Comparison of ENCODE assay signal across 16 mouse cellular contexts in genomic region chr11:95393500-95393816, GRCm38 (mm10). TPM values are rescaled to one million over a fixed set of nuclear protein-coding genes. Genes with fewer than 3 reads are reported as not detected.
DNase-seq lines count a peak whose midpoint lies in the region; ATAC-seq and TF ChIP-seq lines count a peak whose summit lies in the region.
"Had no signal": no experiment of that assay in that cellular context is flagged by ENCODE, and none has a peak within 500 bp of the region (broad histone marks: within the 10 kb centered on the region; RNA-seq: fewer than 3 reads in every experiment).

No protein-coding gene starts in this region.

- H3K4me1 ChIP-seq in forebrain, embryonic 13.5 days, result peaks cover 14% of the 10 kb centered on the region; the same call in 1 of the 2 replicates
- no peaks in the 10 kb centered on the region for H3K4me1 ChIP-seq in forebrain, embryonic 11.5 days (replicated peaks; ENCODE audit: control insufficient read depth, insufficient read depth, low read length)
- H3K4me1 ChIP-seq in thymus, adult 2 months (replicated peaks; ENCODE audit: control insufficient read depth, insufficient read depth, low read length), result peaks cover 21% of the 10 kb centered on the region
- no peaks in the 10 kb centered on the region for H3K4me1 ChIP-seq in forebrain, postnatal 0 days (ENCODE audit: insufficient read depth)
- H3K4me1 ChIP-seq: intestine, embryonic 15.5 days had no signal

- ATAC-seq in forebrain, embryonic 13.5 days, result no peak
- ATAC-seq in forebrain, embryonic 11.5 days (replicated peaks; ENCODE audit: low FRiP score), result no peak
- ATAC-seq in forebrain, postnatal 0 days, result no peak
- ATAC-seq: activated CD4-positive, CD25-positive, alpha-beta regulatory T cell, adult 4 months; intestine, embryonic 15.5 days; midbrain, embryonic 13.5 days had no signal

- 37% methylated on average over 5 of the region's 5 CpGs for WGBS in forebrain, embryonic 13.5 days
- 35% methylated on average over 5 of the region's 5 CpGs for WGBS in forebrain, embryonic 11.5 days
- WGBS in thymus, adult 2 months, result 32% methylated on average over 5 of the region's 5 CpGs
- WGBS in forebrain, postnatal 0 days, result 29% methylated on average over 5 of the region's 5 CpGs

- H3K9ac ChIP-seq in forebrain, embryonic 13.5 days, result no peak overlapping the region
- H3K9ac ChIP-seq in forebrain, embryonic 11.5 days (ENCODE audit: low read length), result no peak overlapping the region
- no peak overlapping the region for H3K9ac ChIP-seq in forebrain, postnatal 0 days
- H3K9ac ChIP-seq: intestine, embryonic 15.5 days; midbrain, embryonic 13.5 days had no signal

- DNase-seq in forebrain, embryonic 11.5 days (ENCODE audit: low spot score), result no peak
- DNase-seq in thymus, adult 2 months, result no peak
- DNase-seq in thymus, postnatal 4 days, result no peak
- DNase-seq in forebrain, postnatal 0 days, result no peak
- DNase-seq in natural killer cell, adult 2 months (ENCODE audit: low spot score in 2 of 2), result no peak
- no peak for DNase-seq in right cerebral cortex, adult 18-20 months
- DNase-seq in adrenal gland, postnatal 25 days, result no peak
- DNase-seq: gastrocnemius, postnatal 36 days; kidney, postnatal 36 days; lung, postnatal 10 days; retina, postnatal 1 day had no signal

- 0 out of 2 replicates have a peak overlapping the region, but pooled peaks have one; percentile 55 for H3K27ac ChIP-seq in forebrain, embryonic 13.5 days
- no peak overlapping the region for H3K27ac ChIP-seq in forebrain, embryonic 11.5 days (ENCODE audit: low read depth, low read length)
- peak overlapping the region; percentile 88 for H3K27ac ChIP-seq in thymus, adult 2 months (ENCODE audit: control insufficient read depth, insufficient read depth, low read length)
- peak overlapping the region; percentile 57; the same call in 1 of the 2 replicates for H3K27ac ChIP-seq in forebrain, postnatal 0 days (ENCODE audit: low read depth, low read length)
- H3K27ac ChIP-seq: intestine, embryonic 15.5 days; midbrain, embryonic 13.5 days had no signal

- no peak overlapping the region for H3K4me2 ChIP-seq in forebrain, embryonic 13.5 days
- H3K4me2 ChIP-seq in forebrain, embryonic 11.5 days (ENCODE audit: low read depth, low read length, severe bottlenecking), result no peak overlapping the region
- no peak overlapping the region for H3K4me2 ChIP-seq in forebrain, postnatal 0 days (ENCODE audit: low read depth)
- H3K4me2 ChIP-seq: intestine, embryonic 15.5 days; liver, embryonic 11.5 days; midbrain, embryonic 13.5 days had no signal

- no peak overlapping the region for H3K4me3 ChIP-seq in forebrain, embryonic 13.5 days
- no peak overlapping the region for H3K4me3 ChIP-seq in forebrain, embryonic 11.5 days (ENCODE audit: low read depth, low read length)
- H3K4me3 ChIP-seq in thymus, adult 2 months (ENCODE audit: control insufficient read depth, insufficient read depth, low read length), result no peak overlapping the region
- no peak overlapping the region for H3K4me3 ChIP-seq in forebrain, postnatal 0 days (ENCODE audit: low read depth, low read length)
- H3K4me3 ChIP-seq: intestine, embryonic 15.5 days; midbrain, embryonic 13.5 days had no signal

- no peak for TF ChIP-seq POLR2A in thymus, adult 2 months (IDR thresholded peaks at IDR 0.05; ENCODE audit: control insufficient read depth, extremely low read depth, insufficient read depth, low read length, poor library complexity)

- no peak for TF ChIP-seq CTCF in thymus, adult 2 months (IDR thresholded peaks at IDR 0.05; ENCODE audit: borderline replicate concordance, control insufficient read depth, extremely low read depth, insufficient read depth, low read length, poor library complexity)
- TF ChIP-seq CTCF in forebrain, postnatal 0 days (IDR thresholded peaks at IDR 0.05; ENCODE audit: low read depth), result no peak

- H3K27me3 ChIP-seq in forebrain, embryonic 13.5 days, result no peaks in the 10 kb centered on the region
- H3K27me3 ChIP-seq in forebrain, embryonic 11.5 days (ENCODE audit: control insufficient read depth, insufficient read depth, low read length), result no peaks in the 10 kb centered on the region
- no peaks in the 10 kb centered on the region for H3K27me3 ChIP-seq in thymus, adult 2 months (ENCODE audit: control insufficient read depth, insufficient read depth, low read length)
- H3K27me3 ChIP-seq in forebrain, postnatal 0 days (ENCODE audit: insufficient read depth, low read length), result no peaks in the 10 kb centered on the region
- H3K27me3 ChIP-seq: intestine, embryonic 15.5 days had no signal

- H3K36me3 ChIP-seq in forebrain, embryonic 13.5 days (ENCODE audit: poor library complexity, severe bottlenecking), result peaks cover 43% of the 10 kb centered on the region
- H3K36me3 ChIP-seq in forebrain, embryonic 11.5 days (ENCODE audit: control insufficient read depth, insufficient read depth, low read length), result peaks cover 4% of the 10 kb centered on the region
- H3K36me3 ChIP-seq in thymus, adult 2 months (ENCODE audit: control insufficient read depth, insufficient read depth, low read length), result peaks cover 11% of the 10 kb centered on the region
- peaks cover 31% of the 10 kb centered on the region for H3K36me3 ChIP-seq in forebrain, postnatal 0 days (ENCODE audit: insufficient read depth)

- no peaks in the 10 kb centered on the region for H3K9me3 ChIP-seq in forebrain, embryonic 13.5 days (replicated peaks)
- H3K9me3 ChIP-seq in forebrain, embryonic 11.5 days (ENCODE audit: control insufficient read depth, low read length), result no peaks in the 10 kb centered on the region
- no peaks in the 10 kb centered on the region for H3K9me3 ChIP-seq in forebrain, postnatal 0 days (ENCODE audit: low read length)
- H3K9me3 ChIP-seq: intestine, embryonic 15.5 days; midbrain, embryonic 13.5 days had no signal

RNA-seq across cellular contexts. Expression of gene Slc35b1, which starts 9.0 kb away (rescaled TPM):
- polyA plus RNA-seq in forebrain, embryonic 13.5 days (2015; fragmentation: Nextera tagmentation; extraction: Ambion mirVana), result 135 and 140 TPM in 2 replicates
- polyA plus RNA-seq in forebrain, embryonic 11.5 days (2014; fragmentation: Nextera tagmentation; extraction: Ambion mirVana), result 116 and 118 TPM in 2 replicates
- polyA plus RNA-seq in thymus, adult 2 months (2012; rRNA removed), result 89.3 and 107 TPM in 2 replicates
- total RNA-seq in forebrain, postnatal 0 days (2014; rRNA removed), result 103 and 109 TPM in 2 replicates
- 160 and 179 TPM in 2 replicates for polyA plus RNA-seq in forebrain, postnatal 0 days (2015; fragmentation: Nextera tagmentation; extraction: Ambion mirVana)
- total RNA-seq in adrenal gland, postnatal 25 days (2021), result 51.8 and 53.9 TPM in 2 replicates

RNA-seq across cellular contexts. Expression of gene Spop, which starts 20.4 kb away (rescaled TPM):
- polyA plus RNA-seq in forebrain, embryonic 13.5 days (2015; fragmentation: Nextera tagmentation; extraction: Ambion mirVana), result 175 and 178 TPM in 2 replicates
- 144 and 146 TPM in 2 replicates for polyA plus RNA-seq in forebrain, embryonic 11.5 days (2014; fragmentation: Nextera tagmentation; extraction: Ambion mirVana)
- polyA plus RNA-seq in thymus, adult 2 months (2012; rRNA removed), result 47.9 and 52.0 TPM in 2 replicates
- total RNA-seq in forebrain, postnatal 0 days (2014; rRNA removed), result 59.2 and 70.1 TPM in 2 replicates
- 88.7 and 213 TPM in 2 replicates for polyA plus RNA-seq in forebrain, postnatal 0 days (2015; fragmentation: Nextera tagmentation; extraction: Ambion mirVana)
- 131 and 144 TPM in 2 replicates for total RNA-seq in adrenal gland, postnatal 25 days (2021)

RNA-seq across cellular contexts. Expression of gene Fam117a, which starts 56.6 kb away (rescaled TPM):
- 3.0 and 3.8 TPM in 2 replicates for polyA plus RNA-seq in forebrain, embryonic 13.5 days (2015; fragmentation: Nextera tagmentation; extraction: Ambion mirVana)
- 8.9 and 10.1 TPM in 2 replicates for polyA plus RNA-seq in forebrain, embryonic 11.5 days (2014; fragmentation: Nextera tagmentation; extraction: Ambion mirVana)
- polyA plus RNA-seq in thymus, adult 2 months (2012; rRNA removed), result 204 and 224 TPM in 2 replicates
- 5.5 TPM in 2 replicates for total RNA-seq in forebrain, postnatal 0 days (2014; rRNA removed)
- polyA plus RNA-seq in forebrain, postnatal 0 days (2015; fragmentation: Nextera tagmentation; extraction: Ambion mirVana), result 1.0 and 1.8 TPM in 2 replicates
- 13.7 and 13.8 TPM in 2 replicates for total RNA-seq in adrenal gland, postnatal 25 days (2021)

Comparison
In these comparisons a context has a peak if more than half of its experiments do, and no peak if none do; other contexts are left out.
1. RNA of gene Fam117a, which starts 56.6 kb away (polyA plus RNA-seq): 204 to 224 TPM in thymus, adult 2 months; 8.9 to 10.1 TPM in forebrain, embryonic 11.5 days, 3.0 to 3.8 TPM in forebrain, embryonic 13.5 days and 1.0 to 1.8 TPM in forebrain, postnatal 0 days; every median in the first group is over 10 times any median in the second.